Mouse (Mus musculus) midbrain, embryonic 10.5 days (tissue): ENCODE results near the gene Vmn1r29. TPM values are rescaled to one million over a fixed set of nuclear protein-coding genes. Genes with fewer than 3 reads are reported as not detected.
"Not testable (repeated sequence)": the region's sequence is repeated elsewhere in the genome, so short reads cannot be mapped to it uniquely, and the experiment has no call there.

Experiments
- DNase-seq: peaks from one replicate; pipeline ENCODE4 v3.0.0-alpha.2; 2017; ENCODE audit warnings: low spot score
- H3K27ac ChIP-seq: fragments of 300-500 bp; sonication (generic); replicated peaks from 2 replicates; pipeline ENCODE4 v1.5.1; 2016; ENCODE audit warnings: mild to moderate bottlenecking
- H3K27me3 ChIP-seq: fragments of 300-500 bp; sonication (generic); 2 replicates; pipeline ENCODE4 v1.6.1; 2016; ENCODE audit warnings: low read depth, mild to moderate bottlenecking; ENCODE audit not compliant: poor library complexity, severe bottlenecking
- H3K36me3 ChIP-seq: fragments of 300-500 bp; sonication (generic); 2 replicates; pipeline ENCODE4 v1.6.1; 2016; ENCODE audit warnings: mild to moderate bottlenecking, moderate library complexity
- H3K4me1 ChIP-seq: fragments of 300-500 bp; sonication (generic); 2 replicates; pipeline ENCODE4 v1.6.1; 2016
- H3K4me3 ChIP-seq: fragments of 300-500 bp; sonication (generic); 2 replicates; pipeline ENCODE4 v1.5.1; 2016; ENCODE audit warnings: mild to moderate bottlenecking, moderate library complexity
- H3K9me3 ChIP-seq: fragments of 300-500 bp; sonication (generic); replicated peaks from 2 replicates; pipeline ENCODE4 v1.6.1; 2016; ENCODE audit warnings: mild to moderate bottlenecking
- WGBS: fragments of 180-500 bp; shearing (Covaris S2); methylation state at CpG from one replicate; pipeline ENCODE4 v1.1.7; 2016; 5-methylcytosine and 5-hydroxymethylcytosine counted together
- polyA plus RNA-seq: library from polyadenylated mRNA; unstranded; fragments of >200 nt; fragmentation: Nextera tagmentation; extraction: Ambion mirVana; gene quantifications from 2 replicates; pipeline ENCODE4 v1.2.1, GENCODE M21; 2016

The Vmn1r29 gene
- polyA plus RNA-seq: not detected in 2 replicates

DNA sequence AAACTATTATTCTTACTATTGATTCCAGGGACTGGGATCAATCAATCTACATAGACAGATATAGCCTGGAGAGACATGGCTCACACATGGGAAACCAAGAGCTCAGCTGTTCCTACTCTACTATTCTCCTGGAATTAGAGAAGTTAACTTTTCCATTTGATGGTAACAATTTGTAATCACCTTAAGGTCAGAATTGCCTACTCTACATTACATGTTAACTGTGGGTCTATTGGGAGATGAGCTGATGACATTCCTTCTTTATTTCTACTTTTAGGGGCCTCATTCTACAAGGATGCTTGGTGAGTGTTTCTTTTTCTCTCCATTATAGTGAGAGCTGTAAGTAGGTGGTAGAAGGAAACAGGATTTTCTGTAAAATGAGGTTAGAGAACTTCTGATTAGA is at the start of gene Vmn1r29:
Gene Vmn1r29, plus strand, starts transcription at position 301 of the 400 bp plus-strand sequence.
- 0 out of 2 replicates have a peak, but pooled peaks cover 3% of the 10 kb centered on the region for H3K9me3 ChIP-seq
- no peak within 1 kb of the TSS for H3K4me3 ChIP-seq
- H3K27me3 ChIP-seq: no peaks in the 10 kb centered on the region
- H3K27ac ChIP-seq: no peak within 1 kb of the TSS
- no peak for DNase-seq
- H3K36me3 ChIP-seq: no peaks in the 10 kb centered on the region
- H3K4me1 ChIP-seq: no peaks in the 10 kb centered on the region

- Histone ChIP-seq H3K4me1 (no peaks in the 10 kb centered on the region), H3K36me3 (no peaks in the 10 kb centered on the region), H3K9me3 (no peaks in the 10 kb centered on the region), H3K27me3 (no peaks in the 10 kb centered on the region), H3K4me3 (no peak within 1 kb of the TSS), H3K27ac (no peak within 1 kb of the TSS)
- DNase-seq: no peak
- 89% methylated on average over 1 of the region's 1 CpGs for WGBS
These were observed 39.6 kb upstream of the Vmn1r29 start, which contains the start of gene Vmn1r28 for GRCm38 (mm10) chr6:58261737-58262136. Gene Vmn1r28, plus strand, starts transcription at chr6:58262037.

DNA sequence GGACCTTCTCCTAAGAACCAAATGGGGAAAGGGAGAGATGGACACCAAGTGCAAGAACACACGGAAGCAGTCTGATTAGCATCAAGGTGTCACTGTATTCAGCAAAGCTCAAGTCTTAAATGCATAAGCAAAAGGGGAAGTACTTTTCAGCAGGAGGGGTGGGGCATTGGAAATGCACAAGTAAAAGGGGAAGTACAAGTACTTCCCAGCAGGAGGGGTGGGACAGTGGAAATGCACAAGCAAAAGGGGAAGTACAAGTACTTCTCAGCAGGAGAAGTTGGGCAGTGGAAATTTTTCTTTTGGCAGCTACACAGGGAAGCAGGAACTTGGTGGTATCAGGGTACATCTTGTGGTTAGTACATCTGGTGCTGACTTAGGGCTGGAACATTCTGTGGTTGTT is 21.7 kb upstream of the Vmn1r29 start:
- not testable (repeated sequence) for H3K27ac ChIP-seq, DNase-seq, H3K4me3 ChIP-seq, H3K36me3 ChIP-seq, H3K27me3 ChIP-seq, H3K9me3 ChIP-seq, H3K4me1 ChIP-seq
- 86% methylated on average over 1 of the region's 1 CpGs for WGBS

- no peaks in the 10 kb centered on the region for H3K36me3 ChIP-seq
- H3K27me3 ChIP-seq: no peaks in the 10 kb centered on the region
- H3K4me1 ChIP-seq: no peaks in the 10 kb centered on the region
- no peak for DNase-seq
- H3K27ac ChIP-seq: no peak overlapping the region
- H3K4me3 ChIP-seq: no peak overlapping the region
- no peaks in the 10 kb centered on the region; the same call in 1 of the 2 replicates for H3K9me3 ChIP-seq
- 69% methylated on average over 2 of the region's 2 CpGs for WGBS
These were observed 9.1 kb upstream of the Vmn1r29 start for GRCm38 (mm10) chr6:58292201-58292600.

GRCm38 (mm10) chr6:58298511-58298910 is 2.8 kb upstream of the Vmn1r29 start:
- H3K27me3 ChIP-seq, H3K36me3 ChIP-seq, H3K4me3 ChIP-seq, H3K9me3 ChIP-seq, H3K4me1 ChIP-seq, DNase-seq, H3K27ac ChIP-seq: not testable (repeated sequence)
- WGBS: 81% methylated on average over 19 of the region's 19 CpGs

DNA sequence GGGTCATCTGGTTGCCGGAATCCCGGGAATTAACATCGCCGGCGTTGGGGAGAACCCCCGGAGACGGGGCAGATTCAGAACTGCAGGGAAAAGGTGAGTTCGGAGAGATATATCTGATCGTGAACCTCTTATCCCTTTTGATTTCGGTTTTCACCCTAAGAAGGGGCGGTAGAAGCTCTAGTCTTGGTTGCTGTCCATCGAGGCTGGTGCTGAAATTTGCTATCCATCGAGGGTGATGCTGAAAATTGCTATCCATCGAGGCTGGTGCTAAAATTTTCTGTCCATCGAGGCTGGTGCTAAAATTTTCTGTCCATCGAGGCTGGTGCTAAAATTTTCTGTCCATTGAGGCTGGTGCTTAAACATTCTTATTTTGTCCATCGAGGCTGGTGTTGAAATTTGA is 29.3 kb downstream of the Vmn1r29 start:
- WGBS: 82% methylated on average over 17 of the region's 17 CpGs
- DNase-seq, H3K27me3 ChIP-seq, H3K4me3 ChIP-seq, H3K4me1 ChIP-seq, H3K27ac ChIP-seq, H3K36me3 ChIP-seq: not testable (repeated sequence)
- H3K9me3 ChIP-seq: peaks cover 22% of the 10 kb centered on the region; the same call in 1 of the 2 replicates

Other genes starting within 250 kb of the Vmn1r29 start
- not detected in 2 replicates for gene Vmn1r27, start 82.7 kb upstream of the Vmn1r29 start, polyA plus RNA-seq
- not detected in 2 replicates for gene Vmn1r28, start 39.5 kb upstream of the Vmn1r29 start, polyA plus RNA-seq
- not detected in 2 replicates for gene Vmn1r30, start 141.8 kb downstream of the Vmn1r29 start, polyA plus RNA-seq
- gene Vmn1r31, start 173.8 kb downstream of the Vmn1r29 start, polyA plus RNA-seq: not detected in 2 replicates